Mouse (Mus musculus) embryonic facial prominence, embryonic 13.5 days (tissue): ENCODE data around the gene Crcp. TPM values are rescaled to one million over a fixed set of nuclear protein-coding genes. Genes with fewer than 3 reads are reported as not detected.

Experiments used
- ATAC-seq: fragments of 200-750 bp; cut with Nextera tagmentation; 2 replicates; pipeline ENCODE4 v1.8.0; 2017; ENCODE audit warnings: low read depth; ENCODE audit not compliant: insufficient number of reproducible peaks, insufficient read depth, low FRiP score, low TSS enrichment
- H3K27ac ChIP-seq: fragments of 300-500 bp; sonication (generic); 2 replicates; pipeline ENCODE4 v1.5.1; 2015; ENCODE audit warnings: moderate library complexity, mild to moderate bottlenecking, inconsistent platforms
- H3K27me3 ChIP-seq: fragments of 300-500 bp; sonication (generic); 2 replicates; pipeline ENCODE4 v1.6.1; 2015; ENCODE audit warnings: mild to moderate bottlenecking, inconsistent platforms
- H3K36me3 ChIP-seq: fragments of 300-500 bp; sonication (generic); 2 replicates; pipeline ENCODE4 v1.6.1; 2015; ENCODE audit warnings: mild to moderate bottlenecking, inconsistent platforms
- H3K4me1 ChIP-seq: fragments of 300-500 bp; sonication (generic); 2 replicates; pipeline ENCODE4 v1.6.1; 2015; ENCODE audit warnings: inconsistent platforms
- H3K4me2 ChIP-seq: fragments of 300-500 bp; sonication (generic); 2 replicates; pipeline ENCODE4 v1.6.1; 2015; ENCODE audit warnings: moderate library complexity, mild to moderate bottlenecking, inconsistent platforms
- H3K4me3 ChIP-seq: fragments of 300-500 bp; sonication (generic); 2 replicates; pipeline ENCODE4 v1.5.1; 2015; ENCODE audit warnings: mild to moderate bottlenecking, inconsistent platforms
- H3K9ac ChIP-seq: fragments of 300-500 bp; sonication (generic); 2 replicates; pipeline ENCODE4 v1.6.1; 2015; ENCODE audit warnings: mild to moderate bottlenecking, inconsistent platforms
- H3K9me3 ChIP-seq: fragments of 300-500 bp; sonication (generic); 2 replicates; pipeline ENCODE4 v1.6.1; 2016; ENCODE audit warnings: inconsistent platforms
- WGBS: fragments of 180-500 bp; shearing (Covaris S2); methylation state at CpG from one replicate; pipeline ENCODE4 v1.1.7; 2015; ENCODE audit warnings: mixed read lengths; 5-methylcytosine and 5-hydroxymethylcytosine counted together
- polyA plus RNA-seq: library from polyadenylated mRNA; unstranded; fragments of >200 nt; fragmentation: Nextera tagmentation; extraction: Ambion mirVana; gene quantifications from 2 replicates; pipeline ENCODE4 v1.2.1, GENCODE M21; 2015

The Crcp gene
- 44.8 and 47.1 TPM in 2 replicates for polyA plus RNA-seq

- ATAC-seq = peak; percentile 70; the same call in 1 of the 2 replicates
- 2% methylated on average over 51 of the region's 51 CpGs for WGBS
- H3K36me3 ChIP-seq = no peaks in the 10 kb centered on the region
Measured at GRCm38 (mm10) chr5:130029142-130029897, at the start of gene Crcp, which contains the start of gene Asl. Gene Crcp (plus strand): TSS chr5:130029290. Gene Asl (minus strand): TSS chr5:130029247.

GRCm38 (mm10) chr5:129980216-129980615, 48.9 kb upstream of the Crcp start:
- Histone ChIP-seq H3K27me3 (no peaks in the 10 kb centered on the region), H3K9ac (no peak overlapping the region), H3K9me3 (no peaks in the 10 kb centered on the region), H3K27ac (no peak overlapping the region), H3K4me1 (no peaks in the 10 kb centered on the region), H3K36me3 (peaks cover 27% of the 10 kb centered on the region), H3K4me3 (no peak overlapping the region), H3K4me2 (no peak overlapping the region)
- WGBS = 80% methylated on average over 3 of the region's 3 CpGs
- no peak for ATAC-seq

More at GRCm38 (mm10) chr5:130029142-130029897, at the start of gene Crcp, which contains the start of gene Asl:
- H3K4me3 ChIP-seq = peak within 1 kb of the TSS; percentile 70
- peak within 1 kb of the TSS; percentile 84 for H3K9ac ChIP-seq
- H3K4me1 ChIP-seq = peaks cover 14% of the 10 kb centered on the region; the same call in 1 of the 2 replicates
- peak within 1 kb of the TSS; percentile 77 for H3K4me2 ChIP-seq
- no peaks in the 10 kb centered on the region for H3K9me3 ChIP-seq
- H3K27ac ChIP-seq = peak within 1 kb of the TSS; percentile 95
- H3K27me3 ChIP-seq = no peaks in the 10 kb centered on the region

- Histone ChIP-seq H3K9me3 (no peaks in the 10 kb centered on the region), H3K27ac (no peak overlapping the region), H3K27me3 (no peaks in the 10 kb centered on the region), H3K9ac (no peak overlapping the region), H3K36me3 (peaks cover 34% of the 10 kb centered on the region), H3K4me3 (no peak overlapping the region), H3K4me2 (no peak overlapping the region), H3K4me1 (no peaks in the 10 kb centered on the region)
- WGBS = 86% methylated on average over 13 of the region's 13 CpGs
- no peak for ATAC-seq
Measured at GRCm38 (mm10) chr5:129989376-129989775, 39.7 kb upstream of the Crcp start.

GRCm38 (mm10) chr5:129991898-129992297, 37.2 kb upstream of the Crcp start:
- no peak for ATAC-seq
- 91% methylated on average over 5 of the region's 5 CpGs for WGBS

GRCm38 (mm10) chr5:129993374-129993773, 35.7 kb upstream of the Crcp start:
- Histone ChIP-seq H3K27me3 (no peaks in the 10 kb centered on the region), H3K4me1 (no peaks in the 10 kb centered on the region), H3K27ac (no peak overlapping the region), H3K9me3 (no peaks in the 10 kb centered on the region), H3K4me3 (no peak overlapping the region), H3K9ac (no peak overlapping the region), H3K36me3 (peaks cover 33% of the 10 kb centered on the region), H3K4me2 (no peak overlapping the region)
- ATAC-seq = no peak
- 89% methylated on average over 14 of the region's 14 CpGs for WGBS

More at GRCm38 (mm10) chr5:129991898-129992297, 37.2 kb upstream of the Crcp start:
- no peaks in the 10 kb centered on the region for H3K9me3 ChIP-seq
- H3K27me3 ChIP-seq = no peaks in the 10 kb centered on the region
- no peak overlapping the region for H3K4me3 ChIP-seq
- H3K4me1 ChIP-seq = no peaks in the 10 kb centered on the region
- no peak overlapping the region for H3K27ac ChIP-seq
- H3K9ac ChIP-seq = no peak overlapping the region
- peaks cover 38% of the 10 kb centered on the region for H3K36me3 ChIP-seq
- H3K4me2 ChIP-seq = no peak overlapping the region

GRCm38 (mm10) chr5:129994989-129995388, 34.1 kb upstream of the Crcp start:
- no peak for ATAC-seq
- 92% methylated on average over 7 of the region's 7 CpGs for WGBS
- H3K9ac ChIP-seq = no peak overlapping the region
- no peaks in the 10 kb centered on the region for H3K27me3 ChIP-seq
- no peak overlapping the region for H3K4me2 ChIP-seq
- H3K9me3 ChIP-seq = no peaks in the 10 kb centered on the region
- no peak overlapping the region for H3K4me3 ChIP-seq
- no peaks in the 10 kb centered on the region for H3K4me1 ChIP-seq
- H3K36me3 ChIP-seq = peaks cover 18% of the 10 kb centered on the region
- no peak overlapping the region for H3K27ac ChIP-seq

GRCm38 (mm10) chr5:129997700-129998099, 31.4 kb upstream of the Crcp start:
- no peaks in the 10 kb centered on the region for H3K9me3 ChIP-seq
- no peak overlapping the region for H3K4me2 ChIP-seq
- ATAC-seq = no peak
- no peaks in the 10 kb centered on the region for H3K27me3 ChIP-seq
- no peak overlapping the region for H3K9ac ChIP-seq
- H3K27ac ChIP-seq = no peak overlapping the region
- H3K36me3 ChIP-seq = peaks cover 12% of the 10 kb centered on the region; the same call in 1 of the 2 replicates
- H3K4me3 ChIP-seq = no peak overlapping the region
- H3K4me1 ChIP-seq = peaks cover 10% of the 10 kb centered on the region
- 74% methylated on average over 19 of the region's 19 CpGs for WGBS

GRCm38 (mm10) chr5:129999097-129999496, 30.0 kb upstream of the Crcp start:
- Histone ChIP-seq H3K27me3 (no peaks in the 10 kb centered on the region), H3K27ac (no peak overlapping the region), H3K4me2 (no peak overlapping the region), H3K9ac (no peak overlapping the region), H3K4me1 (peaks cover 16% of the 10 kb centered on the region), H3K9me3 (no peaks in the 10 kb centered on the region), H3K4me3 (no peak overlapping the region), H3K36me3 (0 out of 2 replicates have a peak, but pooled peaks cover 8% of the 10 kb centered on the region)
- 34% methylated on average over 4 of the region's 4 CpGs for WGBS
- ATAC-seq = no peak

- no peak overlapping the region for H3K4me3 ChIP-seq
- H3K9me3 ChIP-seq = no peaks in the 10 kb centered on the region; the same call in none of the 2 replicates
- 0 out of 2 replicates have a peak overlapping the region, but pooled peaks have one; percentile 11 for H3K9ac ChIP-seq
- 90% methylated on average over 12 of the region's 12 CpGs for WGBS
- no peak overlapping the region for H3K27ac ChIP-seq
- ATAC-seq = no peak
- H3K4me2 ChIP-seq = no peak overlapping the region
- peaks cover 16% of the 10 kb centered on the region for H3K4me1 ChIP-seq
- no peaks in the 10 kb centered on the region for H3K27me3 ChIP-seq
- H3K36me3 ChIP-seq = peaks cover 4% of the 10 kb centered on the region; the same call in 1 of the 2 replicates
Measured at GRCm38 (mm10) chr5:130000735-130001134, 28.4 kb upstream of the Crcp start.

- no peak for ATAC-seq
- peak overlapping the region; percentile 67 for H3K4me3 ChIP-seq
- H3K9me3 ChIP-seq = no peaks in the 10 kb centered on the region; the same call in none of the 2 replicates
- H3K4me2 ChIP-seq = peak overlapping the region; percentile 82
- H3K27me3 ChIP-seq = no peaks in the 10 kb centered on the region
- H3K36me3 ChIP-seq = peaks cover 4% of the 10 kb centered on the region; the same call in 1 of the 2 replicates
- peaks cover 16% of the 10 kb centered on the region for H3K4me1 ChIP-seq
- WGBS = 62% methylated on average over 5 of the region's 5 CpGs
- H3K9ac ChIP-seq = peak overlapping the region; percentile 82
- H3K27ac ChIP-seq = no peak overlapping the region
Measured at GRCm38 (mm10) chr5:130001356-130001987, 27.6 kb upstream of the Crcp start.

- no peaks in the 10 kb centered on the region; the same call in none of the 2 replicates for H3K9me3 ChIP-seq
- no peaks in the 10 kb centered on the region for H3K27me3 ChIP-seq
- peaks cover 16% of the 10 kb centered on the region for H3K4me1 ChIP-seq
- H3K9ac ChIP-seq = peak within 1 kb of the TSS; percentile 82
- H3K36me3 ChIP-seq = no peaks in the 10 kb centered on the region; the same call in 1 of the 2 replicates
- H3K4me2 ChIP-seq = peak within 1 kb of the TSS; percentile 82
- 1% methylated on average over 39 of the region's 39 CpGs for WGBS
- ATAC-seq = peak; percentile 65
- peak within 1 kb of the TSS; percentile 55 for H3K27ac ChIP-seq
- H3K4me3 ChIP-seq = peak within 1 kb of the TSS; percentile 67
Measured at GRCm38 (mm10) chr5:130002301-130003146, 26.6 kb upstream of the Crcp start, which contains the start of gene Gusb. Gene Gusb (minus strand): TSS chr5:130003049.
